Mouse (Mus musculus): ENCODE measurements at regions not wholly inside any gene's neighbourhood (a gene's known extent, or its start where the extent isn't known, plus 50 kb on each side); places are given as distances from the start of the nearest gene placed in this dataset.

DNA sequence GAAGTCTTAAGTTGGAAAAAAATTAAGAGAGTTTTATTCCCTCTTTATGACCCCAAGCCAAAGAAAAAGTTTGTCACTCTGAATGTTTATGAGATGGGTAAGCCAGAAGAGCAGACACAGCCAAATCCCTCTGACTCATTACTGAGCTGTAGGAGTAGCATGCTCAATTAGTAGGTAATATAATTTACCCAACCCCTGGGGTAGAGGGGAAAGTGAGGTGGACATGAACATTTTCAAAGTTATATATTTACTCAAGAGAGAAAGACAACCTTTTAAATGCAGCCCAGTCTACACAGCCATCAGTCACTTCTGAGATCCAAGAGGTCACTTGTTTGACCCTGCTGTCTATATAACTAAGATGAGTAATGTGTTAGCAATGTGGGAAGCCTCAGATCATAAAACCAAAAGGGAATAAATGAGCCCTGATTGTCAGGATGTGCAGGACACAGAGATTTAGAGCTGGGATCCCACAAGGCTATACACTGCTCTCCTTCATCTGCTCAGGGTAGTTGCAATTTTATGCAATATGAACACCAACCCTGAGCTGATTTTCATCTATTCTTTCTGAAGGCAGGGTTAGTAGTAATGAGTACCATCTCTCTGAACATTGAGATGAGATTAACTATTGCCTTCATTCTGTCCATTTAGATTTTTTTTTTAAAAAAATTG is 114.7 kb upstream of the Ndp start:
- DNase-seq = no peak

DNA sequence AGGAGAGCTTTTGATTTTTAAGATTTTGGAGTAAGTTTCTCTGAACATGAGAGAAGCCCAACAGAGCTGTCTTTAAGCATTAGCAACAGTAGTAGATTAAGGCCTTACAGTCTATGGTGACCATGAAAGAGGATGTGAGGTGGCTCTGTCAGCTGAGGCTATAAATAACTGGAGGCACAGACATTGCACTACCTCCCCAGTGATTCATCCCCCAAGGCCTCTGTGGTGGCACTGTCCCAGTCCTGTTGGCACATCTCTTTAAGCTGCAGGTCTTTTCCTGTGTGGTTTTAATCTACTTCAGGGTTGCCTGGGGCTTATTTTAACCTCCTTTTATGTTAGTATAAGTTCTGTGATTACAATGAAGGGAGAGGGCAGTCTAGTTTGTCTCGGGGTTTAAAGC is 106.2 kb upstream of the Ndp start:
- peak; percentile 73 for DNase-seq

DNA sequence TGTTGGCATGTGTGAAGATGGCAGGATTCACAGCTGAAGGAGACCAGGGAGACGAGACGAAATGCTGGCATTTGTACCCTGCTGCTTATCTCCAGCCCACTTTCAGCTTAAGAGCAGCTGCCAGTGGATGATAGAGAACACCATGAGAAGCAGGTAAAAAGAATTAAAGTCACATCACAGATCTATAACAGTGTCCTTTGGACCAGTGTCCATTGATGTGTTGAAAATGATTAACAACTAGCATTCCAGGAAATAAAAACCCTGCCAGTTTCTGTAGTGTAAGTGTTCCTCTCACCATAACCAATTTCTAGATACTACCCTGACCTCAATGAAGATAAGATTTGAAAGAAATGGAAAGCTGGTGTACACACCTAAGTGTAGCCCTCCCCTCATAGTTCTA is 97.6 kb upstream of the Ndp start:
- no peak for DNase-seq

DNA sequence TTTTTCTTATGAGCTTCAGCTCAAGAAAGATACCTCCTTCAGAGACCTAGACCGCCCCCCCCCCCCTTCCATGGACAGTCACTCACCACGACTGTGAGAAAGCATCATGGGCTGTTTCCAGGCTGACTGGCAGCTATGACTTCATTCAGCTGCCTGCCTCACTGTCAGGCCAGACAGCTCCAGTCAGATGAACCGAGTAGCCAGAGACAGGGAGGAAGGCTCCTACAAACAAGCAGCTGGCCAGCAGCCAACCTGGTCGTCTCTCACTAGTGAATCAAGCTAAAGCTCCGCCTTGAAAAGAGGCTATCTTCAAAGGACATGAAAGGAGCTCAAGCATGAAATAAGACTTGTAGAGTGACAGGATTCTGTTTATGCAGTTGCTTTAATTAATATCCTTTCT is 87.0 kb upstream of the Ndp start:
- peak; percentile 37 for DNase-seq
